Mouse (Mus musculus) limb, embryonic 12.5 days (tissue): ENCODE measurements around the gene Rnaseh2b. TPM values are rescaled to one million over a fixed set of nuclear protein-coding genes. Genes with fewer than 3 reads are reported as not detected.

Experiments used
- ATAC-seq: fragments of 200-750 bp; cut with Nextera tagmentation; 2 replicates; pipeline ENCODE4 v1.8.0; 2017; ENCODE audit warnings: low read depth, moderate TSS enrichment; ENCODE audit not compliant: insufficient number of reproducible peaks, insufficient read depth, low FRiP score, low TSS enrichment
- H3K27ac ChIP-seq: fragments of 300-500 bp; sonication (generic); 2 replicates; pipeline ENCODE4 v1.5.1; 2016; ENCODE audit warnings: mild to moderate bottlenecking, moderate library complexity
- H3K27me3 ChIP-seq: fragments of 300-500 bp; sonication (generic); 2 replicates; pipeline ENCODE4 v1.6.1; 2016; ENCODE audit warnings: mild to moderate bottlenecking, moderate library complexity
- H3K36me3 ChIP-seq: fragments of 300-500 bp; sonication (generic); 2 replicates; pipeline ENCODE4 v1.6.1; 2016; ENCODE audit warnings: mild to moderate bottlenecking, moderate library complexity
- H3K4me1 ChIP-seq: fragments of 300-500 bp; sonication (generic); replicated peaks from 2 replicates; pipeline ENCODE4 v1.6.1; 2016
- H3K4me2 ChIP-seq: fragments of 300-500 bp; sonication (generic); 2 replicates; pipeline ENCODE4 v1.6.1; 2016; ENCODE audit warnings: mild to moderate bottlenecking, moderate library complexity
- H3K4me3 ChIP-seq: fragments of 300-500 bp; sonication (generic); replicated peaks from 2 replicates; pipeline ENCODE4 v1.5.1; 2016; ENCODE audit warnings: mild to moderate bottlenecking
- H3K9ac ChIP-seq: fragments of 300-500 bp; sonication (generic); replicated peaks from 2 replicates; pipeline ENCODE4 v1.6.1; 2016; ENCODE audit warnings: mild to moderate bottlenecking, moderate library complexity
- H3K9me3 ChIP-seq: fragments of 300-500 bp; sonication (generic); 2 replicates; pipeline ENCODE4 v1.6.1; 2016; ENCODE audit warnings: mild to moderate bottlenecking, moderate library complexity
- WGBS: fragments of 180-500 bp; shearing (Covaris S2); methylation state at CpG from one replicate; pipeline ENCODE4 v1.1.7; 2016; 5-methylcytosine and 5-hydroxymethylcytosine counted together
- polyA plus RNA-seq: library from polyadenylated mRNA; unstranded; fragments of >200 nt; fragmentation: Nextera tagmentation; extraction: Ambion mirVana; gene quantifications from 2 replicates; pipeline ENCODE4 v1.2.1, GENCODE M21; 2016

Rnaseh2b gene
- polyA plus RNA-seq, 1 experiment from 2014 or later, result 64.5 TPM

GRCm38 (mm10) chr14:62361263-62361980 is 69.0 kb downstream of the Rnaseh2b start:
- Histone ChIP-seq H3K27ac (no peak overlapping the region), H3K36me3 (peaks cover 37% of the 10 kb centered on the region; the same call in 1 of the 2 replicates), H3K9ac (no peak overlapping the region), H3K27me3 (no peaks in the 10 kb centered on the region), H3K4me3 (no peak overlapping the region), H3K4me2 (no peak overlapping the region), H3K9me3 (no peaks in the 10 kb centered on the region), H3K4me1 (peaks cover 4% of the 10 kb centered on the region; the same call in 1 of the 2 replicates)
- ATAC-seq, result no peak
- WGBS, result 56% methylated on average over 8 of the region's 8 CpGs

- no peak overlapping the region for H3K4me3 ChIP-seq
- H3K4me2 ChIP-seq, result no peak overlapping the region
- H3K4me1 ChIP-seq, result peaks cover 4% of the 10 kb centered on the region; the same call in 1 of the 2 replicates
- no peak overlapping the region for H3K9ac ChIP-seq
- H3K36me3 ChIP-seq, result peaks cover 52% of the 10 kb centered on the region
- no peaks in the 10 kb centered on the region for H3K27me3 ChIP-seq
- no peak overlapping the region for H3K27ac ChIP-seq
- 93% methylated on average over 2 of the region's 2 CpGs for WGBS
- H3K9me3 ChIP-seq, result no peaks in the 10 kb centered on the region
- no peak for ATAC-seq
Measured at GRCm38 (mm10) chr14:62363774-62364173, 71.4 kb downstream of the Rnaseh2b start.

DNA sequence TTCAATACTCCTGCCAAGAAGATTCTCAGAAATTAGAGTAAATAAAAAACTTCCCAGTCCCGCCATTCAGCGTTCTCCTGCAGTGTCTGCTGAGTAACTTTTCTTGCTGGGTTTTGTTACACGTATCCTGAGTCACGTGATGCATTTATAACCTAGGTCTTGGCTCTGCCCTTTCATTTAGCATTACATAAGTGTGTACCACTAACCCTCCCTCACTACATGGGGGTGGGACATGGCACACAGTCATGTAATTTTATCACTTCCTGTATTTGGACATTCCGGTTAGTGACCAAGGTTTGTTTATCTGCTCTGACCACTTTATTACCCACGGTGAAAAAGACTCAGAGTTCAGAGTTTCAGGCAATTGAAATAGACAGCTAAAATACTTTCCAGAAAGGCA is 78.4 kb downstream of the Rnaseh2b start:
- Histone ChIP-seq H3K4me3 (no peak overlapping the region), H3K9me3 (no peaks in the 10 kb centered on the region), H3K27ac (no peak overlapping the region; the same call in 1 of the 2 replicates), H3K9ac (no peak overlapping the region), H3K36me3 (peaks cover 32% of the 10 kb centered on the region), H3K27me3 (no peaks in the 10 kb centered on the region), H3K4me1 (peaks cover 6% of the 10 kb centered on the region; the same call in 1 of the 2 replicates), H3K4me2 (no peak overlapping the region)
- WGBS, result 48% methylated on average over 6 of the region's 6 CpGs
- ATAC-seq, result no peak

DNA sequence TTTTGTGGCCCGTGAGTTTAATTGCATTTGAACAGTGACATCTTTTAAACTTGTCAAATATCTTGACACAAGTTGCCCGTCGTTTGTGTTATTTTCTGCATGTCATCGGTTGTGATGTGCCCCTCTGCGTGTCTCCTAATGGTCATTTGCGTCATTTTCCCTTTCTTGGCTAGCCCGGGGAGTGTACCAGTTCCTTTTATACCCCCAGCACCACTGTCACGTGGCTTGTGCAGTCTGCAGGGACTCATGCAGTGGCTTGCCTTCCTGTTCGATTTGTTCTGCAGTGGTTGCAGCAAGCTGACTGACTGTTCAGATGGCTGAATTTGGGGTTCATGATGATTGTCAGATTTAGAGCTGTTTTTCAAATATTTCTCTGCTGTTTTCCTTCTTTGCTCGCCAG is 81.6 kb downstream of the Rnaseh2b start:
- Histone ChIP-seq H3K4me2 (no peak overlapping the region), H3K4me3 (no peak overlapping the region), H3K27ac (no peak overlapping the region), H3K27me3 (no peaks in the 10 kb centered on the region), H3K9ac (no peak overlapping the region), H3K36me3 (peaks cover 21% of the 10 kb centered on the region), H3K9me3 (no peaks in the 10 kb centered on the region), H3K4me1 (peaks cover 6% of the 10 kb centered on the region; the same call in 1 of the 2 replicates)
- ATAC-seq, result no peak
- WGBS, result 81% methylated on average over 10 of the region's 10 CpGs

DNA sequence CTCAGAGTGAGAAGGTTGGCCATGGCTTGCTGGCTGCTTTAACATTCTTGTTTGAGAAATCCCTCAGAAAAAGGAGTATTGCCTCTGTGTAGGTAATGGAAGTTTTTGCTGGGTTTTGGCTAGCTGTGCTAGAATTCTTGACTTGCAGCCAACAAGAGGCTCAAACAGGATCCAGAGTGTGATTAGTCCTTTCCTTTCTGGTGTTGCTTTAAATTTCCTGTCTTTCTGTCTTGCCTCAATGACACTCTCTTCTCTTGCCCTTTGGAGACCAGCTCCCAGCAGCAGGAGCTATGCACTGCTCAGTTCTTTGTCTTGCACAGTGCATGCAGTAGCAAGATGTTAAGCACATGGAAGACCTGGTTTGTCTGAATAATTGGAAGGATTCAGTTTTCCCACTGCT is 83.3 kb downstream of the Rnaseh2b start:
- 0 out of 2 replicates have a peak, but pooled peaks cover 2% of the 10 kb centered on the region for H3K4me1 ChIP-seq
- ATAC-seq, result no peak
- peak overlapping the region; percentile 20; the same call in 1 of the 2 replicates for H3K27ac ChIP-seq

GRCm38 (mm10) chr14:62376115-62376514 is 83.7 kb downstream of the Rnaseh2b start:
- peak overlapping the region; percentile 20; the same call in 1 of the 2 replicates for H3K27ac ChIP-seq

More for the DNA sequence above, 83.3 kb downstream of the Rnaseh2b start:
- no peak overlapping the region for H3K9ac ChIP-seq
- H3K9me3 ChIP-seq, result no peaks in the 10 kb centered on the region
- H3K36me3 ChIP-seq, result peaks cover 12% of the 10 kb centered on the region
- no peaks in the 10 kb centered on the region for H3K27me3 ChIP-seq
- no peak overlapping the region for H3K4me3 ChIP-seq
- H3K4me2 ChIP-seq, result no peak overlapping the region

DNA sequence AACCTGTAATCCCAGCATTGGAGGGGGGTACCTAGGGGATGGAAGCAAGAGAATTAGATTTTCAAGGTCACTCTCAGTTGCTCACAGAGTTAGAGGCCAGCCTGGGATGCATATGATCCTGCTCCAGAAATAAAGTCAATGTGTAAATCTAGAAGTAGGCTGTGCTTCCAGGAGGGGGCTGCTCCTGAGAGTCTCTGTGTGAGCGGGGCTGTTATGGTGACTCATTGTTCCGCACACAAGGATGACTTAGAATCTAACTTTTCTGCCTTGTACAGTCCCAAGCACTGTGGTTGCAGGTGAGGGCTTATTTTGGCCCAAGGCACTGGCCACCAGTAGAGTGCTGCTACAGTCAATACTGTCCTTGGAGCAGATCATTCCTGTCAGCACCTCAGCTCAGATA is 87.0 kb downstream of the Rnaseh2b start:
- Histone ChIP-seq H3K27ac (no peak overlapping the region), H3K9ac (no peak overlapping the region), H3K27me3 (no peaks in the 10 kb centered on the region), H3K9me3 (no peaks in the 10 kb centered on the region), H3K4me3 (no peak overlapping the region), H3K4me2 (no peak overlapping the region), H3K36me3 (peaks cover 12% of the 10 kb centered on the region), H3K4me1 (no peaks in the 10 kb centered on the region)
- 97% methylated on average over 2 of the region's 2 CpGs for WGBS
- no peak for ATAC-seq

More at GRCm38 (mm10) chr14:62376115-62376514, 83.7 kb downstream of the Rnaseh2b start:
- H3K9me3 ChIP-seq, result no peaks in the 10 kb centered on the region
- H3K4me1 ChIP-seq, result no peaks in the 10 kb centered on the region
- WGBS, result 93% methylated on average over 2 of the region's 2 CpGs
- ATAC-seq, result no peak
- H3K36me3 ChIP-seq, result peaks cover 12% of the 10 kb centered on the region
- no peak overlapping the region for H3K9ac ChIP-seq
- no peak overlapping the region for H3K4me2 ChIP-seq
- H3K4me3 ChIP-seq, result no peak overlapping the region
- H3K27me3 ChIP-seq, result no peaks in the 10 kb centered on the region

DNA sequence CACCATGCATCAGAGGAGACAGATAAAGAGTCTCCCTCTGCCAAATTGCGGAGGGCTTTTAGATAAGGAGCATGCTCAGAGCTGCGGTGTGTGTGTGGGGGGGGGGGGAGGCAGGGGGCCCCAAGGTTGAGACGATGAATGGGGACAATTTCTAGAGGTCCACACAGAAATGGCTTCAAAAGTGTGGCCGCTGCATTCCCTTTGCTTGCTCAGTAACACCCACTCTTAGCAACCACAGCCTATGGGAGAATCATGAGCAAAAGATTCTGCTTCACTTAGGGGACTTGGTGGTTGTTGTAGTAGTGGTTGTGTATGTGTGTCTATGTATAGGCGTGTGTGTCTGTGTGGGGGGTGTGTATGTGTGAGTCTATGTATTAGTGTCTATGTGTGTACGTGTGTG is 88.2 kb downstream of the Rnaseh2b start:
- Histone ChIP-seq H3K4me3 (no peak overlapping the region), H3K4me2 (no peak overlapping the region), H3K9me3 (no peaks in the 10 kb centered on the region), H3K27me3 (no peaks in the 10 kb centered on the region), H3K4me1 (no peaks in the 10 kb centered on the region), H3K9ac (no peak overlapping the region), H3K27ac (no peak overlapping the region), H3K36me3 (peaks cover 12% of the 10 kb centered on the region)
- WGBS, result 85% methylated on average over 6 of the region's 6 CpGs
- no peak for ATAC-seq

DNA sequence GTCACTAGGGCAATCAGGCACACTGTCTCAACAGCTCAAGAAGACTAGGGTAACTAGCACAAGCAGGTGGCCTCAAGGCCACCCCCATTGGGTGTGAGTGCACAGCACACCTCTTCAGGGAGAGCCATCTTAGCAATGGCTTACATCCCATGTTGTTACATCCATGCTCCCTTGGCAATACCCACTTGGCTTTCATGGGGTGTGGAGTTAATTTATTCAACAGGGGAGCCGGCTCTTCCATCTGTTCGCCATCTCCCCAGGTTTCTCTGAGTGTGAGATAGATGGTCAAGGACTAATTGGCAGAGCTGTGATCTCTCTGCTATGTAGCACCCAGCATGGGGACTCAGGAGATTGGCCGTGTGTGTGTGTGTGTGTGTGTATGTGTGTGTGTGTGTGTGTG is 90.7 kb downstream of the Rnaseh2b start:
- Histone ChIP-seq H3K4me3 (no peak overlapping the region), H3K9ac (no peak overlapping the region), H3K36me3 (0 out of 2 replicates have a peak, but pooled peaks cover 1% of the 10 kb centered on the region), H3K27ac (no peak overlapping the region), H3K27me3 (no peaks in the 10 kb centered on the region), H3K4me1 (no peaks in the 10 kb centered on the region), H3K9me3 (0 out of 2 replicates have a peak, but pooled peaks cover 3% of the 10 kb centered on the region), H3K4me2 (no peak overlapping the region)
- WGBS, result 90% methylated on average over 3 of the region's 3 CpGs
- no peak for ATAC-seq

GRCm38 (mm10) chr14:62383786-62384299 is 91.5 kb downstream of the Rnaseh2b start:
- WGBS, result 80% methylated on average over 3 of the region's 3 CpGs
- no peaks in the 10 kb centered on the region for H3K36me3 ChIP-seq

DNA sequence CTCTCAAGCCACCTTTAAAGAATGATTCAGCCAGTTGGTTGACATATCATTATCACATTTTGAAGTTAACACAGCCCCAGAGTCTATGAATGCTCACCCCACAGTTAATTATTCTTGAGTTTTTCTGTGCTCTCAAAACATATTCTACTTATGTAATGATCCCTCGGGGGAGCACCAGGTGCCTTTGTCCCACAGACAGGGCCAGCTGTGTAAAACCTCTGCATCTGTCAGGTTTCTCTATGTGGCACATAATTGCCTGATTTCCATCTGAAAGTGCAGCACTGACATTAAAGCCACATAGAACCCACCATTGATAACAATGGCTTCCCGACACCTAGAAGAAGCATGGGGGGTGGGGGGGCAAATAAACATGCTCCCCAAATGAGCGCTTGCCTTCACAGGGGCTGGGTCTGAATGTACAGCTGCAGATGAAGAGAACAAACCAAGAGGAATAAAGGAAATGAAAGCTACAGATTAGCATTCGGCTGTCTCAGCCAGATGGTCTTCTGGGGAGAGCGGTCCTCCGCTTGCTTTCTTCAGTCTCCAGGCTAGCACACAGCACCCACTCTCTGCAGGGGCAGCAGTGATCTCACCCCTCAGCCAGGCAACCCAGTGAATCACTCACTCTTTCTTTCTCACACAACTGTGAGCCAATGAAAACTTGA is 96.8 kb downstream of the Rnaseh2b start:
- H3K27ac ChIP-seq, result no peak overlapping the region
- no peaks in the 10 kb centered on the region for H3K27me3 ChIP-seq
- 0 out of 2 replicates have a peak, but pooled peaks cover 3% of the 10 kb centered on the region for H3K9me3 ChIP-seq
- H3K36me3 ChIP-seq, result no peaks in the 10 kb centered on the region
- 68% methylated on average over 6 of the region's 6 CpGs for WGBS
- H3K9ac ChIP-seq, result no peak overlapping the region
- peaks cover 17% of the 10 kb centered on the region; the same call in 1 of the 2 replicates for H3K4me1 ChIP-seq
- no peak overlapping the region for H3K4me2 ChIP-seq
- ATAC-seq, result no peak
- no peak overlapping the region for H3K4me3 ChIP-seq

More at GRCm38 (mm10) chr14:62383786-62384299, 91.5 kb downstream of the Rnaseh2b start:
- no peak overlapping the region for H3K27ac ChIP-seq
- 0 out of 2 replicates have a peak, but pooled peaks cover 3% of the 10 kb centered on the region for H3K9me3 ChIP-seq
- no peak overlapping the region for H3K4me3 ChIP-seq
- no peak overlapping the region for H3K9ac ChIP-seq
- H3K4me2 ChIP-seq, result no peak overlapping the region
- H3K27me3 ChIP-seq, result no peaks in the 10 kb centered on the region
- no peaks in the 10 kb centered on the region for H3K4me1 ChIP-seq
- ATAC-seq, result no peak
